In the genomic region with DNA sequence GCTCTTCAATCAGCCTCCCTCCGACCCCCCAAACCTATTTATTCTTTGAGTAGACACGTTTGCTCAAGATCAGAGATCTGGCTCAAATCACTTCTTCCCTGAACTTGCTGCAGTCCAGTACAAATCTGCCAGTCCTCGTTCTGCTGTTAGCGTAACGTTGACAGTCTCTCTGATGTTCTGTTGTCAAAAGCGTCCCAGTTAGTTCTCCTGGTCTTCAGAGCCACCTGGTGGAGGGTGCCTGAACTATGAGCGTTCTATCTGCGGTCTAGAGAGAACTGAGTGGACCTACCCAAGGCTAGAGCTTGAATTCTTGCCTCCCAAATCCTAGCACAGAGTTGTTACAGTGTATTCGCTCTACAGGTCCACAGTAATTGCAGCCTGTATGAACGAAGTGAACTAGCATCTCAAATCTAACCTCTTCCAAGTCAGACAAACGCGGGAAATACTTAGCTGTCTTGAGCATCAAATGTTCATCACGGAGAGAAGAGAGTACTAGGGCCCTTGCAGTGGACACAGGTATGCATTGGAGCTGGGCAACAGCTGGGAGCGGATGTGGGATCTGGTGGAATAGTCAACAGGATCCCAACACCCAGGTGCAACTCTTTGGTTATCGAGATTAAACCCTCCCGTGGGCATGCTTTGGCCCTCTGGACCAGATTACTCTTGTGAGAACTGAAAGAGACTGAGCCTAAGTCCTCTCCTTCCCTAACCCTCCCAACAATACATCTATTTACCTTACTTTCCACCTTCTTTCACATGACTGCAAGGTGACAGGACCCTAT, we compare ENCODE assay signal across 8 mouse cellular contexts. TPM values are rescaled to one million over a fixed set of nuclear protein-coding genes. Genes with fewer than 3 reads are reported as not detected.
DNase-seq lines count a peak whose midpoint lies in the region; ATAC-seq lines count a peak whose summit lies in the region.

No protein-coding gene starts in this region.

- DNase-seq in adipocyte (ENCODE audit: low spot score), result peak; percentile 93
- DNase-seq in cerebellum, postnatal 4 days (ENCODE audit: low spot score in 2 of 2), result peak; percentile 61 to 83
- peak; percentile 89 for DNase-seq in gastrocnemius, adult 18-20 months (ENCODE audit: low spot score)
- peak; percentile 82 for DNase-seq in left cerebral cortex, adult 11 months (ENCODE audit: low spot score)
- DNase-seq in lung, postnatal 4 days, result peak; percentile 85 to 90
- DNase-seq in right cerebral cortex, adult 18-20 months, result peak; percentile 88
- DNase-seq in urinary bladder, postnatal 14 days (ENCODE audit: low spot score), result peak; percentile 86

- H3K9ac ChIP-seq in hindbrain, embryonic 15.5 days, result peak overlapping the region; percentile 51

- ATAC-seq in hindbrain, embryonic 15.5 days (ENCODE audit: low FRiP score, low read depth), result peak; percentile 83

- H3K9me3 ChIP-seq in hindbrain, embryonic 15.5 days, result no peaks in the 10 kb centered on the region

- peaks cover 7% of the 10 kb centered on the region; the same call in 1 of the 2 replicates for H3K4me1 ChIP-seq in hindbrain, embryonic 15.5 days (replicated peaks)

- H3K36me3 ChIP-seq in hindbrain, embryonic 15.5 days, result peaks cover 4% of the 10 kb centered on the region; the same call in 1 of the 2 replicates

- 35% methylated on average over 16 of the region's 16 CpGs for WGBS in hindbrain, embryonic 15.5 days

- no peak overlapping the region for H3K27ac ChIP-seq in hindbrain, embryonic 15.5 days (replicated peaks)

- H3K27me3 ChIP-seq in hindbrain, embryonic 15.5 days, result peaks cover 15% of the 10 kb centered on the region

- peak overlapping the region; percentile 56 for H3K4me3 ChIP-seq in hindbrain, embryonic 15.5 days

- peak overlapping the region; percentile 94 for H3K4me2 ChIP-seq in hindbrain, embryonic 15.5 days

RNA-seq across cellular contexts. Expression of a gene that starts 0.7 kb away (rescaled TPM):
- total RNA-seq in gastrocnemius, adult 18-20 months (2021), result 1 to 10 TPM; 1.5 to 3.6 TPM
- polyA plus RNA-seq in hindbrain, embryonic 15.5 days (2015; fragmentation: Nextera tagmentation; extraction: Ambion mirVana), result 1.7 and 3.3 TPM in 2 replicates

RNA-seq across cellular contexts. Expression of a gene that starts 44.8 kb away (rescaled TPM):
- total RNA-seq in gastrocnemius, adult 18-20 months (2021), result 10 to 100 TPM; 25.3 to 32.8 TPM
- polyA plus RNA-seq in hindbrain, embryonic 15.5 days (2015; fragmentation: Nextera tagmentation; extraction: Ambion mirVana), result 32.9 and 41.8 TPM in 2 replicates
